Mouse (Mus musculus): ENCODE results near the gene Zfp628.

DNA sequence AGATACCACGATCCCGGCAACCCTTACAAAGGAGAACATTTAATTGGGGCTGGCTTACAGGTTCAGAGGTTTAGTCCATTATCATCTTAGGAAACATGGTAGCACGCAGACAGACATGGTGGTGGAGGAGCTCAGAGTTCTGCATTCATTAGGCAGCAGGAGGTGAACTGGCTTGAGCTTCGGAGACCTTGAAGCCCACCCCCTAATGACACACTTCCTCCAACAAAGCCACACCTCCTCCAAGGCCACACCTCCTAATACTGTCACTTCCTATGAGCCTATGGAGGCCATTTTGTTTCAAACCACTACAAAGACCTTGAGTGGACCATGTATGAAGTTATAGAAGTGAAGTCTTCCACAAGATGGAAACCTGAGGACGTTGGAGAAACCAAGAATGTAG, 2.8 kb upstream of the Zfp628 start:
- TF ChIP-seq POLR2A (IDR thresholded peaks at IDR 0.05; ENCODE audit: extremely low read depth, insufficient read depth, low read length) (no peak), CTCF (IDR thresholded peaks at IDR 0.05; ENCODE audit: low read depth, low read length) (no peak)
